Mouse (Mus musculus) stomach, embryonic 14.5 days (tissue): ENCODE measurements around the gene Slc12a9. TPM values are rescaled to one million over a fixed set of nuclear protein-coding genes. Genes with fewer than 3 reads are reported as not detected.
A peak's percentile ranks its signal among the peaks of the same experiment; 100 is the strongest.

ENCODE experiments used
- ATAC-seq: fragments of 200-750 bp; cut with Nextera tagmentation; 2 replicates; pipeline ENCODE4 v1.8.0; 2017; ENCODE audit warnings: low read depth, moderate TSS enrichment; ENCODE audit not compliant: insufficient number of reproducible peaks, insufficient read depth, low FRiP score
- H3K27ac ChIP-seq: fragments of 300-500 bp; sonication (generic); 2 replicates; pipeline ENCODE4 v1.5.1; 2014; ENCODE audit warnings: mild to moderate bottlenecking, low read length, moderate library complexity, mixed read lengths
- H3K27me3 ChIP-seq: fragments of 300-500 bp; sonication (generic); 2 replicates; pipeline ENCODE4 v1.6.1; 2014; ENCODE audit warnings: low read length, control low read depth, mixed read lengths; ENCODE audit not compliant: control insufficient read depth, insufficient read depth
- H3K36me3 ChIP-seq: fragments of 300-500 bp; sonication (generic); 2 replicates; pipeline ENCODE4 v1.6.1; 2014; ENCODE audit warnings: mild to moderate bottlenecking, control low read depth, low read length, moderate library complexity, mixed read lengths; ENCODE audit not compliant: control insufficient read depth, insufficient read depth
- H3K4me1 ChIP-seq: fragments of 300-500 bp; sonication (generic); 2 replicates; pipeline ENCODE4 v1.6.1; 2014; ENCODE audit warnings: low read length, control low read depth, mixed read lengths; ENCODE audit not compliant: control insufficient read depth, insufficient read depth
- H3K4me2 ChIP-seq: fragments of 300-500 bp; sonication (generic); replicated peaks from 2 replicates; pipeline ENCODE4 v1.6.1; 2014; ENCODE audit warnings: low read depth, low read length, control low read depth
- H3K4me3 ChIP-seq: fragments of 300-500 bp; sonication (generic); 2 replicates; pipeline ENCODE4 v1.5.1; 2014; ENCODE audit warnings: low read depth, low read length, control low read depth
- H3K9ac ChIP-seq: fragments of 300-500 bp; sonication (generic); replicated peaks from 2 replicates; pipeline ENCODE4 v1.6.1; 2014; ENCODE audit warnings: low read depth, mild to moderate bottlenecking, control low read depth, low read length, moderate library complexity, mixed read lengths
- H3K9me3 ChIP-seq: fragments of 300-500 bp; sonication (generic); 2 replicates; pipeline ENCODE4 v1.6.1; 2016; ENCODE audit warnings: low read depth, low read length, control low read depth; ENCODE audit not compliant: control insufficient read depth
- WGBS: fragments of 180-500 bp; shearing (Covaris S2); extraction: QIAGEN DNeasy Blood & Tissue Kit; methylation state at CpG from one replicate; pipeline ENCODE4 v1.1.7; 2014; 5-methylcytosine and 5-hydroxymethylcytosine counted together
- polyA plus RNA-seq: library from polyadenylated mRNA; unstranded; fragments of >200 nt; fragmentation: Nextera tagmentation; extraction: Ambion mirVana; gene quantifications from 2 replicates; pipeline ENCODE4 v1.2.1, GENCODE M21; 2014

The Slc12a9 gene
- polyA plus RNA-seq, 1 experiment from 2014 or later = 10.1 TPM

- WGBS = 16% methylated on average over 15 of the region's 15 CpGs
- H3K27ac ChIP-seq = peak overlapping the region; percentile 33; the same call in 1 of the 2 replicates
These were observed 413 bp downstream of the Slc12a9 start for GRCm38 (mm10) chr5:137332857-137333511.

GRCm38 (mm10) chr5:137330910-137331309, 2.5 kb downstream of the Slc12a9 start:
- H3K27me3 ChIP-seq = no peaks in the 10 kb centered on the region
- no peak overlapping the region for H3K4me3 ChIP-seq
- H3K9ac ChIP-seq = no peak overlapping the region
- no peaks in the 10 kb centered on the region; the same call in 1 of the 2 replicates for H3K36me3 ChIP-seq
- H3K4me2 ChIP-seq = no peak overlapping the region
- no peaks in the 10 kb centered on the region for H3K4me1 ChIP-seq
- no peak overlapping the region for H3K27ac ChIP-seq
- WGBS = 87% methylated on average over 7 of the region's 7 CpGs
- no peak for ATAC-seq
- H3K9me3 ChIP-seq = no peaks in the 10 kb centered on the region

More at GRCm38 (mm10) chr5:137332857-137333511, 413 bp downstream of the Slc12a9 start:
- H3K9ac ChIP-seq = peak overlapping the region; percentile 52; the same call in 1 of the 2 replicates
- no peaks in the 10 kb centered on the region; the same call in 1 of the 2 replicates for H3K4me1 ChIP-seq
- H3K4me2 ChIP-seq = peak overlapping the region; percentile 90
- peak overlapping the region; percentile 63 for H3K4me3 ChIP-seq
- H3K27me3 ChIP-seq = no peaks in the 10 kb centered on the region
- H3K9me3 ChIP-seq = no peaks in the 10 kb centered on the region
- ATAC-seq = no peak
- H3K36me3 ChIP-seq = no peaks in the 10 kb centered on the region

- H3K27me3 ChIP-seq = no peaks in the 10 kb centered on the region
- H3K36me3 ChIP-seq = peaks cover 9% of the 10 kb centered on the region
- H3K9ac ChIP-seq = no peak overlapping the region
- no peak overlapping the region for H3K27ac ChIP-seq
- no peak overlapping the region for H3K4me3 ChIP-seq
- no peaks in the 10 kb centered on the region for H3K9me3 ChIP-seq
- ATAC-seq = no peak
- no peaks in the 10 kb centered on the region for H3K4me1 ChIP-seq
- WGBS = 97% methylated on average over 3 of the region's 3 CpGs
- no peak overlapping the region for H3K4me2 ChIP-seq
These were observed 12.4 kb downstream of the Slc12a9 start for GRCm38 (mm10) chr5:137320996-137321395.

GRCm38 (mm10) chr5:137318570-137318969, 14.8 kb downstream of the Slc12a9 start:
- Histone ChIP-seq H3K4me1 (peaks cover 13% of the 10 kb centered on the region), H3K27ac (no peak overlapping the region), H3K9ac (no peak overlapping the region), H3K27me3 (no peaks in the 10 kb centered on the region), H3K4me3 (no peak overlapping the region), H3K36me3 (peaks cover 9% of the 10 kb centered on the region), H3K9me3 (no peaks in the 10 kb centered on the region), H3K4me2 (no peak overlapping the region)
- 75% methylated on average over 1 of the region's 1 CpGs for WGBS
- ATAC-seq = no peak

- H3K4me3 ChIP-seq = no peak overlapping the region
- no peak overlapping the region for H3K9ac ChIP-seq
- peaks cover 21% of the 10 kb centered on the region for H3K4me1 ChIP-seq
- no peak overlapping the region for H3K4me2 ChIP-seq
- H3K9me3 ChIP-seq = no peaks in the 10 kb centered on the region
- no peak overlapping the region for H3K27ac ChIP-seq
- no peaks in the 10 kb centered on the region for H3K27me3 ChIP-seq
- ATAC-seq = no peak
- 83% methylated on average over 8 of the region's 8 CpGs for WGBS
- H3K36me3 ChIP-seq = peaks cover 7% of the 10 kb centered on the region
These were observed 16.0 kb downstream of the Slc12a9 start for GRCm38 (mm10) chr5:137317361-137317760.

- WGBS = 41% methylated on average over 30 of the region's 30 CpGs
- Histone ChIP-seq H3K4me3 (0 out of 2 replicates have a peak overlapping the region, but pooled peaks have one; percentile 5), H3K9ac (no peak overlapping the region; the same call in 1 of the 2 replicates), H3K9me3 (no peaks in the 10 kb centered on the region), H3K27me3 (no peaks in the 10 kb centered on the region), H3K4me1 (peaks cover 25% of the 10 kb centered on the region), H3K36me3 (peaks cover 18% of the 10 kb centered on the region; the same call in 1 of the 2 replicates), H3K27ac (peak overlapping the region; percentile 92), H3K4me2 (peak overlapping the region; percentile 95; the same call in 1 of the 2 replicates)
- no peak for ATAC-seq
These were observed 18.1 kb downstream of the Slc12a9 start for GRCm38 (mm10) chr5:137315084-137315903.

- no peaks in the 10 kb centered on the region for H3K27me3 ChIP-seq
- H3K27ac ChIP-seq = peak within 1 kb of the TSS; percentile 92
- peaks cover 27% of the 10 kb centered on the region for H3K36me3 ChIP-seq
- no peaks in the 10 kb centered on the region for H3K9me3 ChIP-seq
- peak within 1 kb of the TSS; percentile 95 for H3K4me2 ChIP-seq
- H3K4me3 ChIP-seq = peak within 1 kb of the TSS; percentile 77
- H3K4me1 ChIP-seq = peaks cover 25% of the 10 kb centered on the region
- peak within 1 kb of the TSS; percentile 84 for H3K9ac ChIP-seq
- ATAC-seq = peak; percentile 92
- WGBS = 15% methylated on average over 30 of the region's 30 CpGs
These were observed 19.0 kb downstream of the Slc12a9 start, which contains the start of gene Trip6 for GRCm38 (mm10) chr5:137314193-137315083. Trip6 (minus strand) TSS chr5:137314404.
